Mouse (Mus musculus): ENCODE results near the gene Adcy6. TPM values are rescaled to one million over a fixed set of nuclear protein-coding genes. Genes with fewer than 3 reads are reported as not detected.

Gene Adcy6
- polyA plus RNA-seq, 1 experiment from 2014 or later, result 6.4 TPM

GRCm38 (mm10) chr15:98585421-98585820 lies 24.5 kb downstream of the Adcy6 start:
- ATAC-seq, result no peak
- no peak for DNase-seq (ENCODE audit: low spot score)
- no peaks in the 10 kb centered on the region for H3K27me3 ChIP-seq (replicated peaks; ENCODE audit: control insufficient read depth, insufficient read depth, low read length)
- no peak overlapping the region for H3K9ac ChIP-seq (ENCODE audit: low read length)
- no peak overlapping the region for H3K4me3 ChIP-seq (ENCODE audit: low read depth, low read length)
- no peak overlapping the region for H3K4me2 ChIP-seq (ENCODE audit: low read length)
- WGBS, result 45% methylated on average over 7 of the region's 7 CpGs
- no peaks in the 10 kb centered on the region for H3K9me3 ChIP-seq (replicated peaks; ENCODE audit: control insufficient read depth, low read length)
- no peak overlapping the region for H3K27ac ChIP-seq (ENCODE audit: low read depth, low read length)
- H3K36me3 ChIP-seq (ENCODE audit: control insufficient read depth, insufficient read depth, low read length), result peaks cover 7% of the 10 kb centered on the region
- H3K4me1 ChIP-seq (ENCODE audit: control insufficient read depth, insufficient read depth, low read length), result no peaks in the 10 kb centered on the region

- no peak for ATAC-seq
- no peaks in the 10 kb centered on the region for H3K27me3 ChIP-seq (replicated peaks; ENCODE audit: control insufficient read depth, insufficient read depth, low read length)
Observed at GRCm38 (mm10) chr15:98582996-98583395, 26.9 kb downstream of the Adcy6 start.

DNA sequence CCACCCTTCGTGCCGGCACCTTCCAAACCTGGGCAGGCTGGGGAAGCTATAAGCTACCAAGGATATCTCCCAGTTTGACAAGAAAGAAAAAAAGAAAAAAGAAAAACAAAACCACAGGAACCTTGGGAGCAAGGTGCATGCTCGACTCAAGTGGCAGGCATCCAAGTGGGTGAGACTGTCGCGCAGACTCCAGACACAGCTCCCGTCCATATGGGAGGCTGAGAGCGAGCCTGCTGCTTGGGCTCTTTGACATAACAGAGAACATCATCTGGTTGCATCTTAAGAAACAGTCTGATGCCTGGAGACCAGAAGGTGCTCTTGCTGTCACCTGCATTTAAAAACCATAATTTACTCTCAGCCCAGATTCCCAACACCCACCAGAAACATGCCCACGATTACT lies 27.5 kb downstream of the Adcy6 start:
- no peaks in the 10 kb centered on the region for H3K9me3 ChIP-seq (replicated peaks; ENCODE audit: control insufficient read depth, low read length)
- no peak overlapping the region for H3K9ac ChIP-seq (ENCODE audit: low read length)
- H3K4me3 ChIP-seq (ENCODE audit: low read depth, low read length), result no peak overlapping the region
- peak; percentile 58 for DNase-seq (ENCODE audit: low spot score)
- 63% methylated on average over 8 of the region's 8 CpGs for WGBS
- no peaks in the 10 kb centered on the region for H3K36me3 ChIP-seq (ENCODE audit: control insufficient read depth, insufficient read depth, low read length)
- peak; percentile 34; the same call in 1 of the 2 replicates for ATAC-seq
- no peak overlapping the region for H3K4me2 ChIP-seq (ENCODE audit: low read length)
- H3K27ac ChIP-seq (ENCODE audit: low read depth, low read length), result no peak overlapping the region; the same call in 1 of the 2 replicates
- H3K4me1 ChIP-seq (ENCODE audit: control insufficient read depth, insufficient read depth, low read length), result no peaks in the 10 kb centered on the region
- no peaks in the 10 kb centered on the region for H3K27me3 ChIP-seq (replicated peaks; ENCODE audit: control insufficient read depth, insufficient read depth, low read length)

More at GRCm38 (mm10) chr15:98582996-98583395, 26.9 kb downstream of the Adcy6 start:
- no peaks in the 10 kb centered on the region for H3K9me3 ChIP-seq (replicated peaks; ENCODE audit: control insufficient read depth, low read length)
- H3K9ac ChIP-seq (ENCODE audit: low read length), result no peak overlapping the region
- peak overlapping the region; percentile 66; the same call in 1 of the 2 replicates for H3K27ac ChIP-seq (ENCODE audit: low read depth, low read length)
- H3K36me3 ChIP-seq (ENCODE audit: control insufficient read depth, insufficient read depth, low read length), result no peaks in the 10 kb centered on the region
- H3K4me3 ChIP-seq (ENCODE audit: low read depth, low read length), result no peak overlapping the region
- H3K4me2 ChIP-seq (ENCODE audit: low read length), result no peak overlapping the region
- no peak for DNase-seq (ENCODE audit: low spot score)
- no peaks in the 10 kb centered on the region for H3K4me1 ChIP-seq (ENCODE audit: control insufficient read depth, insufficient read depth, low read length)
- WGBS, result 83% methylated on average over 8 of the region's 8 CpGs

GRCm38 (mm10) chr15:98579795-98580464 lies 29.9 kb downstream of the Adcy6 start:
- Histone ChIP-seq H3K27ac (ENCODE audit: low read depth, low read length) (no peak overlapping the region), H3K4me2 (ENCODE audit: low read length) (no peak overlapping the region), H3K36me3 (ENCODE audit: control insufficient read depth, insufficient read depth, low read length) (no peaks in the 10 kb centered on the region), H3K9ac (ENCODE audit: low read length) (no peak overlapping the region), H3K4me1 (ENCODE audit: control insufficient read depth, insufficient read depth, low read length) (no peaks in the 10 kb centered on the region), H3K27me3 (replicated peaks; ENCODE audit: control insufficient read depth, insufficient read depth, low read length) (no peaks in the 10 kb centered on the region), H3K9me3 (replicated peaks; ENCODE audit: control insufficient read depth, low read length) (no peaks in the 10 kb centered on the region), H3K4me3 (ENCODE audit: low read depth, low read length) (no peak overlapping the region)
- peak; percentile 86 for ATAC-seq
- DNase-seq (ENCODE audit: low spot score), result peak; percentile 92
- WGBS, result 41% methylated on average over 5 of the region's 5 CpGs

DNA sequence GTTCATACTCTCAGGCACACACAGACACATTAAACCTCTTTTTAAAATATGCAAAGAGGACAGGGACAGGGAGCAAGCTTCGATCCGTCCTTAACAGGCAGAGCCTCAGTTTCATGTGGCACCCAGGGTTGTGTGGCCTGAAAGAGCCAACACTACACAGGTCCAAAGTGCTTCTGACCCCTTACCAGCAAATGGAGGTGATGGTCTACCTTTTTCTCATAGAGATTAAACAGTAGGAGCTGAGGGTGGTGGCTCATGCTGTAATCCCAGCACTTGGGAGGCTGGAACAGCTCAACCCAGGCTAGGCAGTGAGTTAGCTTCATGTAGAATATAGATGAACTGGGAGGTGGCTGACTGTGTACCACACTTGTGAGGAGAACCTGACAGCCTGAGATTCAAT lies 30.6 kb downstream of the Adcy6 start:
- no peaks in the 10 kb centered on the region for H3K36me3 ChIP-seq (ENCODE audit: control insufficient read depth, insufficient read depth, low read length)
- no peak for ATAC-seq
- H3K27me3 ChIP-seq (replicated peaks; ENCODE audit: control insufficient read depth, insufficient read depth, low read length), result no peaks in the 10 kb centered on the region
- no peak overlapping the region for H3K9ac ChIP-seq (ENCODE audit: low read length)
- H3K9me3 ChIP-seq (replicated peaks; ENCODE audit: control insufficient read depth, low read length), result no peaks in the 10 kb centered on the region
- no peak overlapping the region for H3K4me2 ChIP-seq (ENCODE audit: low read length)
- 93% methylated on average over 2 of the region's 2 CpGs for WGBS
- no peak overlapping the region for H3K27ac ChIP-seq (ENCODE audit: low read depth, low read length)
- H3K4me3 ChIP-seq (ENCODE audit: low read depth, low read length), result no peak overlapping the region
- DNase-seq (ENCODE audit: low spot score), result no peak
- no peaks in the 10 kb centered on the region for H3K4me1 ChIP-seq (ENCODE audit: control insufficient read depth, insufficient read depth, low read length)

DNA sequence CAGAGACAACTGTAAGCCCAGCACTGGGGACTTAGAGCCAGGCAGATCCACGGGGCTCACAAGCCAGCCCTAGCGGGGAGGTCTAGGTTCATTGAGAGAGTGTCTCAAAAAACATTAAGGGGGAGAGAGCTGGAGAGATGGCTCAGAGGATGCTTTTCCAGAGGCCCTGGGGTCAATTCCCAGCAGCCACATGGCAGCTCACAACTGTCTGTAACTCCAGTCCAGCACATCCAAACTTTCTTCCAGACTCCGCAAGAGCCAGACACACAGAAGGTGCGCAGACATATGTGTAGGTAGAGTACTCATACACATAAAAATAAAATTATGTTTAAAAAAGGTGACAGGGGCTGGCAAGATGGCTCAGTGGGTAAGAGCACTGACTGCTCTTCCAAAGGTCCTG lies 36.6 kb downstream of the Adcy6 start:
- Histone ChIP-seq H3K4me1 (ENCODE audit: control insufficient read depth, insufficient read depth, low read length) (peaks cover 5% of the 10 kb centered on the region), H3K9ac (ENCODE audit: low read length) (no peak overlapping the region), H3K4me3 (ENCODE audit: low read depth, low read length) (no peak overlapping the region), H3K9me3 (replicated peaks; ENCODE audit: control insufficient read depth, low read length) (no peaks in the 10 kb centered on the region), H3K27ac (ENCODE audit: low read depth, low read length) (no peak overlapping the region), H3K36me3 (ENCODE audit: control insufficient read depth, insufficient read depth, low read length) (no peaks in the 10 kb centered on the region), H3K27me3 (replicated peaks; ENCODE audit: control insufficient read depth, insufficient read depth, low read length) (no peaks in the 10 kb centered on the region), H3K4me2 (ENCODE audit: low read length) (no peak overlapping the region)
- ATAC-seq (no peak), DNase-seq (ENCODE audit: low spot score) (no peak)
- WGBS, result 81% methylated on average over 4 of the region's 4 CpGs

- H3K4me3 ChIP-seq (ENCODE audit: low read depth, low read length), result no peak within 1 kb of the TSS
- H3K36me3 ChIP-seq (ENCODE audit: control insufficient read depth, insufficient read depth, low read length), result no peaks in the 10 kb centered on the region
- WGBS, result 87% methylated on average over 10 of the region's 10 CpGs
- DNase-seq (ENCODE audit: low spot score) (no peak), ATAC-seq (no peak)
- no peaks in the 10 kb centered on the region for H3K9me3 ChIP-seq (replicated peaks; ENCODE audit: control insufficient read depth, low read length)
- no peak within 1 kb of the TSS for H3K27ac ChIP-seq (ENCODE audit: low read depth, low read length)
- H3K9ac ChIP-seq (ENCODE audit: low read length), result no peak within 1 kb of the TSS
- H3K4me2 ChIP-seq (ENCODE audit: low read length), result no peak within 1 kb of the TSS
- H3K4me1 ChIP-seq (ENCODE audit: control insufficient read depth, insufficient read depth, low read length), result peaks cover 10% of the 10 kb centered on the region
- H3K27me3 ChIP-seq (replicated peaks; ENCODE audit: control insufficient read depth, insufficient read depth, low read length), result no peaks in the 10 kb centered on the region
Observed at GRCm38 (mm10) chr15:98570873-98571538, 38.9 kb downstream of the Adcy6 start, which contains the start of the genes Ccnt1 and 4930415O20Rik. Gene Ccnt1 (minus strand): TSS chr15:98570923. Gene 4930415O20Rik (plus strand): TSS chr15:98571004.

GRCm38 (mm10) chr15:98569795-98570365 lies 40.0 kb downstream of the Adcy6 start:
- Histone ChIP-seq H3K4me3 (ENCODE audit: low read depth, low read length) (no peak overlapping the region), H3K27ac (ENCODE audit: low read depth, low read length) (no peak overlapping the region), H3K4me1 (ENCODE audit: control insufficient read depth, insufficient read depth, low read length) (peaks cover 19% of the 10 kb centered on the region), H3K9me3 (replicated peaks; ENCODE audit: control insufficient read depth, low read length) (no peaks in the 10 kb centered on the region), H3K4me2 (ENCODE audit: low read length) (no peak overlapping the region), H3K36me3 (ENCODE audit: control insufficient read depth, insufficient read depth, low read length) (0 out of 2 replicates have a peak, but pooled peaks cover 6% of the 10 kb centered on the region), H3K9ac (ENCODE audit: low read length) (no peak overlapping the region), H3K27me3 (replicated peaks; ENCODE audit: control insufficient read depth, insufficient read depth, low read length) (no peaks in the 10 kb centered on the region)
- ATAC-seq, result no peak
- no peak for DNase-seq (ENCODE audit: low spot score)
- WGBS, result 90% methylated on average over 4 of the region's 4 CpGs

GRCm38 (mm10) chr15:98569216-98569615 lies 40.7 kb downstream of the Adcy6 start:
- ATAC-seq (no peak), DNase-seq (ENCODE audit: low spot score) (no peak)
- no peaks in the 10 kb centered on the region for H3K27me3 ChIP-seq (replicated peaks; ENCODE audit: control insufficient read depth, insufficient read depth, low read length)
- H3K9me3 ChIP-seq (replicated peaks; ENCODE audit: control insufficient read depth, low read length), result no peaks in the 10 kb centered on the region
- WGBS, result 71% methylated on average over 7 of the region's 7 CpGs
- peak overlapping the region; percentile 84 for H3K9ac ChIP-seq (ENCODE audit: low read length)
- no peak overlapping the region for H3K27ac ChIP-seq (ENCODE audit: low read depth, low read length)
- H3K36me3 ChIP-seq (ENCODE audit: control insufficient read depth, insufficient read depth, low read length), result 0 out of 2 replicates have a peak, but pooled peaks cover 9% of the 10 kb centered on the region
- H3K4me1 ChIP-seq (ENCODE audit: control insufficient read depth, insufficient read depth, low read length), result peaks cover 20% of the 10 kb centered on the region
- H3K4me2 ChIP-seq (ENCODE audit: low read length), result peak overlapping the region; percentile 50
- peak overlapping the region; percentile 92 for H3K4me3 ChIP-seq (ENCODE audit: low read depth, low read length)
